Mouse (Mus musculus) hindbrain, embryonic 16.5 days (tissue): ENCODE measurements at regions not wholly inside any gene's neighbourhood (a gene's known extent, or its start where the extent isn't known, plus 50 kb on each side); places are given as distances from the start of the nearest gene placed in this dataset.

ENCODE experiments used
- ATAC-seq: fragments of 200-750 bp; cut with Nextera tagmentation; 2 replicates; pipeline ENCODE4 v1.8.0; 2017; ENCODE audit warnings: moderate TSS enrichment, moderate library complexity
- H3K27ac ChIP-seq: fragments of 300-500 bp; sonication (generic); 2 replicates; pipeline ENCODE4 v1.5.1; 2014; ENCODE audit warnings: low read depth, mild to moderate bottlenecking, control low read depth, low read length, moderate library complexity
- H3K27me3 ChIP-seq: fragments of 300-500 bp; sonication (generic); replicated peaks from 2 replicates; pipeline ENCODE4 v1.6.1; 2014; ENCODE audit warnings: low read length; ENCODE audit not compliant: control insufficient read depth, insufficient read depth
- H3K36me3 ChIP-seq: fragments of 300-500 bp; sonication (generic); 2 replicates; pipeline ENCODE4 v1.6.1; 2014; ENCODE audit warnings: mild to moderate bottlenecking, low read length, moderate library complexity, mixed read lengths; ENCODE audit not compliant: control insufficient read depth, insufficient read depth
- H3K4me1 ChIP-seq: fragments of 300-500 bp; sonication (generic); 2 replicates; pipeline ENCODE4 v1.6.1; 2014; ENCODE audit warnings: low read depth, low read length; ENCODE audit not compliant: control insufficient read depth, insufficient read depth
- H3K4me2 ChIP-seq: fragments of 300-500 bp; sonication (generic); 2 replicates; pipeline ENCODE4 v1.6.1; 2014; ENCODE audit warnings: mild to moderate bottlenecking, low read length, control low read depth, moderate library complexity
- H3K4me3 ChIP-seq: fragments of 300-500 bp; sonication (generic); 2 replicates; pipeline ENCODE4 v1.5.1; 2014; ENCODE audit warnings: mild to moderate bottlenecking, low read length, control low read depth, moderate library complexity
- H3K9ac ChIP-seq: fragments of 300-500 bp; sonication (generic); 2 replicates; pipeline ENCODE4 v1.6.1; 2014; ENCODE audit warnings: low read depth, mild to moderate bottlenecking, control low read depth, low read length, moderate library complexity
- H3K9me3 ChIP-seq: fragments of 300-500 bp; sonication (generic); 2 replicates; pipeline ENCODE4 v1.6.1; 2014; ENCODE audit warnings: mild to moderate bottlenecking, low read length, moderate library complexity; ENCODE audit not compliant: control insufficient read depth
- WGBS: fragments of 180-500 bp; shearing (Covaris S2); extraction: QIAGEN DNeasy Blood & Tissue Kit; methylation state at CpG from one replicate; pipeline ENCODE4 v1.1.7; 2014; 5-methylcytosine and 5-hydroxymethylcytosine counted together

DNA sequence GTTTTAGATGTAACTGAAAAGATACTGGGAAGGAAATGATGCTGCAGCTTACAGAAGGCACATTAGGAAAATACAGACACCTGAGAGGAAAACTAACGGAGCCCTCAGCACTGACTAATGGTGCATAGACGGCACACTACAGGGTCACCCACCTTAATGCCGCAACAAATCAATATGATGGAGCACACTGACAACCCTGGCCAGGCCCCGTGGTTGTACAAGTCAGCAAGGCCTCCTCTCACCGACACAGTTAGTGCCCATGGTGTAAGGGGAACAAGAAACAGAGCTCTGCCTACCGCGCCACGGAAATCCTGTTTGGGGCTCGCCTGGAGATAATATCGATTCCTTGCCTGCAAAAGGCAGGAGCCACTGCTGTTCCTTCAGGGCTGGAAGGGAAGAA lies 273.9 kb downstream of the Prim2 start:
- peak; percentile 74; the same call in 1 of the 2 replicates for ATAC-seq
- H3K4me1 ChIP-seq = no peaks in the 10 kb centered on the region
- no peaks in the 10 kb centered on the region for H3K27me3 ChIP-seq
- no peaks in the 10 kb centered on the region for H3K9me3 ChIP-seq
- no peaks in the 10 kb centered on the region for H3K36me3 ChIP-seq
- H3K9ac ChIP-seq = no peak overlapping the region
- no peak overlapping the region for H3K4me3 ChIP-seq
- no peak overlapping the region for H3K4me2 ChIP-seq
- WGBS = 77% methylated on average over 10 of the region's 10 CpGs
- no peak overlapping the region for H3K27ac ChIP-seq

GRCm38 (mm10) chr1:33394989-33395594 lies 274.5 kb downstream of the Prim2 start:
- H3K9ac ChIP-seq = no peak overlapping the region
- H3K9me3 ChIP-seq = no peaks in the 10 kb centered on the region
- no peaks in the 10 kb centered on the region for H3K27me3 ChIP-seq
- 0 out of 2 replicates have a peak, but pooled peaks have one; percentile 20 for ATAC-seq
- WGBS = 65% methylated on average over 5 of the region's 5 CpGs
- H3K4me2 ChIP-seq = no peak overlapping the region
- H3K4me1 ChIP-seq = no peaks in the 10 kb centered on the region
- H3K27ac ChIP-seq = no peak overlapping the region
- no peaks in the 10 kb centered on the region for H3K36me3 ChIP-seq
- H3K4me3 ChIP-seq = no peak overlapping the region

GRCm38 (mm10) chr1:33370796-33371195 lies 298.8 kb downstream of the Prim2 start:
- H3K27me3 ChIP-seq = no peaks in the 10 kb centered on the region
- H3K27ac ChIP-seq = no peak overlapping the region
- WGBS = 71% methylated on average over 7 of the region's 7 CpGs
- no peak overlapping the region for H3K4me3 ChIP-seq
- no peak for ATAC-seq
- no peak overlapping the region for H3K9ac ChIP-seq
- no peaks in the 10 kb centered on the region for H3K4me1 ChIP-seq
- H3K9me3 ChIP-seq = no peaks in the 10 kb centered on the region
- no peak overlapping the region for H3K4me2 ChIP-seq
- H3K36me3 ChIP-seq = no peaks in the 10 kb centered on the region

DNA sequence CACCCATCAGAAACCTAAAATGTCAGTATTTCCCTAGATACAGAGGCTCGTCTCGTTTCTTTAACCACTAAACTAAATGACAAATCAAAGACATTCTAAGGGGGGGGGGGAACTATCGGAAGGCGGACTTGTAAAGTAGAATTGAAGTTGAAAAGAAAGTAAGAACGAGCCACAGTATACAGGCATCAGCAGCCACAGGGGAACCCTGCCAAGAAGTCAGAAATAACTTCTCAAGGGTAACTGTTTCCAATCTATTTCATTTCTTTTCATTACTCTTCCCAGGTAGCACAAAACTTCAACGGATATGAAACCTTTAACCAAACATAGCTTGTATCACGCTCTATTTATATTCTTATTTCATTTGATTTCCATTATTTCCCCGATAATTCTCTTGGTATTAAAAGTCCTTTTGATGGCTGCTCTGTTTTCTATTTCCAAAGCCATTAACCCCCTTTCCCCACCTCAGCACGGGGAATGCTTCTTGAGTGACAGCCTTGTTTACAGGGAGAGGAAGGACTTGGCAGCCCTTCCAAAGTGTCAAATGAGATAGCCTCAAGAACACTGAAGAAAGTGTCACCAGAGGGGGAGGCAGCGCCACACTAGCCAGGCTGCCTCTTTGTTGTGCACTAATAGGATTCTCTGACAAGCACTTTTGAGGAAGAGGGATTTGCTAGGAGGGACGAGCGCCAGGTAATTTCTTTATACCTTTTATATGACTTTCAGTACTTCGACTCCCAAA lies 306.7 kb downstream of the Prim2 start:
- Histone ChIP-seq H3K9me3 (no peaks in the 10 kb centered on the region), H3K4me2 (no peak overlapping the region), H3K4me3 (no peak overlapping the region), H3K27me3 (no peaks in the 10 kb centered on the region), H3K9ac (no peak overlapping the region), H3K36me3 (no peaks in the 10 kb centered on the region), H3K27ac (no peak overlapping the region), H3K4me1 (no peaks in the 10 kb centered on the region)
- 44% methylated on average over 13 of the region's 13 CpGs for WGBS
- ATAC-seq = peak; percentile 68; the same call in 1 of the 2 replicates

DNA sequence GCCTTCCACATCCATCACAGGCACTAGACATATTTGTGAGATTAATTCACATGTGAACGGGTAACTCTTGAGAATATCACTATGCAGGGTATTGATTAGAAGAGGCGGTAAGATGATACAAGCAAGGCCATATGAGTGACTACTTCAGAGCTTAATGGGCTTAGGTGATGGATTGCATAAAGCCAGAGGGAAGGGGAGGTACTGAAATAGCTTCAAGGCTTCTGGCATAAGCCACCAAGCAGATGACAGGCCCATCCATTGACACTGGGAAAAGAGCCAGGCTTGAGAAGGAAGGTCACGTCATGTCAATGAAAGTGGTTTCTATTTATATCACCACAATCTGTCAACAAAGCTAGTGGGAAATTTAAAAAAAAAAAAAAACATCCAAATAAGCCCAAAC lies 335.5 kb downstream of the Prim2 start:
- Histone ChIP-seq H3K4me2 (no peak overlapping the region), H3K4me3 (no peak overlapping the region), H3K27ac (no peak overlapping the region), H3K9me3 (no peaks in the 10 kb centered on the region), H3K9ac (no peak overlapping the region), H3K36me3 (no peaks in the 10 kb centered on the region), H3K4me1 (no peaks in the 10 kb centered on the region), H3K27me3 (no peaks in the 10 kb centered on the region)
- peak; percentile 60 for ATAC-seq
- 74% methylated on average over 3 of the region's 3 CpGs for WGBS
